Mouse (Mus musculus): ENCODE measurements around the gene Kcnc1.

DNA sequence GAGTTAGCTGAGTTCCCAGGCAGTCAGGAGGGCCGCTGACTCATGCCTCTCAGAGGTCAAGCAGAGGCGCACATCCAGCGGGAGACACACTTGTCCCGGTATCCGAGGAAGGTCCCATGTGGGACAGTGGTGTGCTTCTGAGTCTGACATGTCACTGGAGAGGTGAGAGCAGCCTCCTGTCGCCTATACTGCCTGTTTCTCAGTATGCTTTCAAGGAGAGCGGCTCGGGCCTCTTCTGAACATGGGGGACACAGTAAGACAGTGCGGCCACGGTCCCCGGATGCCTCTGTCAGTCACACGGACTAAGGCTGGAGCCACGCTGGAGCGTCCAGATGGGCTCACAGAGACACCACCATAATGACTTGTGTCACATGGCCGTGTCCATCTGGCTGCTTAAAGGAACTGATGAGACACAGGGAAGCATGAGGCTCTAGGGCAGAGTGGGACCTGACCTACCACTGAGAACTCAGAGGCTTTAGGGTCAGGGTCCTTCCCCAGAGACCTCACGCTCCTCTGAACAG lies 21.9 kb downstream of the Kcnc1 start:
- TF ChIP-seq UBTF (IDR thresholded peaks at IDR 0.05; ENCODE audit: borderline replicate concordance, insufficient read depth, low read depth, low read length) (no peak), CTCF (IDR thresholded peaks at IDR 0.05 in 2 of 3, conservative IDR thresholded peaks at IDR 0.05 in 1 of 3; ENCODE audit: control insufficient read depth in 1 of 3, insufficient read depth in 1 of 3, low read depth in 2 of 3, low read length in 3 of 3, poor library complexity in 1 of 3, severe bottlenecking in 1 of 3) (no peak)

Measured in MEL (cell line).